Mouse (Mus musculus) brain, embryonic 14.5 days (tissue): ENCODE results near the gene Zfp654.

Experiments
- CTCF ChIP-seq: fragments of 200-500 bp; IDR thresholded peaks from 2 replicates; pipeline ENCODE4 v1.5.1; 2012; ENCODE audit warnings: inconsistent platforms, mild to moderate bottlenecking, moderate library complexity, borderline replicate concordance; ENCODE audit not compliant: insufficient read depth, insufficient read length; ENCODE audit errors: extremely low read depth
- POLR2A ChIP-seq: fragments of 200-500 bp; IDR thresholded peaks from 2 replicates; pipeline ENCODE4 v1.6.1; 2012; ENCODE audit warnings: mild to moderate bottlenecking, inconsistent platforms, borderline replicate concordance; ENCODE audit not compliant: poor library complexity, insufficient read depth, insufficient read length, severe bottlenecking; ENCODE audit errors: extremely low read depth

GRCm38 (mm10) chr16:64881442-64881841 is 30.0 kb upstream of the Zfp654 start:
- TF ChIP-seq CTCF (no peak), POLR2A (no peak)
